In the genomic region with DNA sequence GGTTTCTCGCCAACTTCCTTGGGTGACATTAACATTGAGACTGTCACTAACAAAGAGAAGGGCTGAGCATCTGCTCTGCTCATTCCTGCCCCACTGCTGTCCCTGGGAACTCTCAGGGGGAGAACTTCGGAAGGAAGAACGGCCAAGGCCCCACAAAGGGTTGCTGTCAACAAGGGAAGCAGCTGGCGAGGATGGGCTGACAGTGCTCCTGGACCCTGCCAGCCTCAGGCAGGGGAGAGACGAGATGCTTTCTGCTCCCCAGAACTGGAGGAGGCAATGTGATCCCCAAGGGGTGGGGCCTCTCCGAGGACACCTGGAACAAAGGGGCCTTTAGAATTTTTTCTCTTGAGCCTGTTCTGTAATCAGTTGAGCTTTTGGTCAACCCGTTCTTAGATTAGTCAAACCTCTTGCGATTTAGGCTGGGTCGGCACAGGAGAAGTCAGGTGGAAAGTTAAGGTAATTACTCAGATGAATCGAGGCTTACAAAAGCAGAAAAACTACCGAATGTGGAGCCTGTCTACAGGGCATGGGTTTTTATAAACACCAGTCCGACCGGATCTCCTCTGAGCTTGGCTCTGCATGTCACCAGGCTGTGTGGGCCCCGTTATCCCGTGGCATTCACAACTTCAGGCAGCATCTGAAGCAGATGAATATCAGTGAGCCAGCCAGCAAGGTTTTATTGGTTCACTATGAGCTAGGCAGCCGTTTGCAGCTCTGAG, we compare ENCODE assay signal across 14 mouse cellular contexts.
DNase-seq lines count a peak whose midpoint lies in the region; ATAC-seq and TF ChIP-seq lines count a peak whose summit lies in the region.
"Had no signal": no experiment of that assay in that cellular context is flagged by ENCODE, and none has a peak within 500 bp of the region (broad histone marks: within the 10 kb centered on the region; RNA-seq: fewer than 3 reads in every experiment).

No protein-coding gene starts in this region.

- WGBS in embryonic facial prominence, embryonic 11.5 days, result 18% methylated on average over 16 of the region's 16 CpGs
- whole genome bisulfite sequencing in hindbrain, embryonic 12.5 days, result 35% methylated on average over 16 of the region's 16 CpGs

- no peak for TF ChIP-seq CTCF in brain, embryonic 14.5 days (IDR thresholded peaks at IDR 0.05; ENCODE audit: borderline replicate concordance, extremely low read depth, insufficient read depth, insufficient read length)

- peak; percentile 19; the same call in 1 of the 2 replicates for ATAC-seq in embryonic facial prominence, embryonic 11.5 days (replicated peaks; ENCODE audit: insufficient number of reproducible peaks, low FRiP score, low TSS enrichment, low read depth)
- ATAC-seq in hindbrain, embryonic 12.5 days (ENCODE audit: low FRiP score), result peak; percentile 54
- ATAC-seq in granulocyte monocyte progenitor cell, adult 5-6 weeks (replicated peaks; ENCODE audit: poor library complexity, severe bottlenecking), result no peak
- ATAC-seq: liver, embryonic 12.5 days; Patski had no signal

- no peak overlapping the region; the same call in 1 of the 2 replicates for H3K9ac ChIP-seq in embryonic facial prominence, embryonic 11.5 days (replicated peaks; ENCODE audit: low read length)
- H3K9ac ChIP-seq in hindbrain, embryonic 12.5 days, result no peak overlapping the region
- H3K9ac ChIP-seq: heart, embryonic 13.5 days; liver, embryonic 12.5 days had no signal

- no peak overlapping the region for H3K4me2 ChIP-seq in embryonic facial prominence, embryonic 11.5 days (ENCODE audit: low read depth, low read length)
- no peak overlapping the region for H3K4me2 ChIP-seq in hindbrain, embryonic 12.5 days (replicated peaks)
- H3K4me2 ChIP-seq: heart, embryonic 13.5 days; liver, embryonic 12.5 days had no signal

- H3K27ac ChIP-seq in embryonic facial prominence, embryonic 11.5 days (replicated peaks; ENCODE audit: low read depth, low read length), result peak overlapping the region; percentile 7
- H3K27ac ChIP-seq in hindbrain, embryonic 12.5 days, result peak overlapping the region; percentile 48; the same call in 1 of the 2 replicates
- H3K27ac ChIP-seq: heart, embryonic 13.5 days; liver, embryonic 12.5 days; macrophage had no signal

- no peaks in the 10 kb centered on the region for H3K27me3 ChIP-seq in embryonic facial prominence, embryonic 11.5 days (ENCODE audit: control insufficient read depth, insufficient read depth, low read length)
- no peaks in the 10 kb centered on the region for H3K27me3 ChIP-seq in hindbrain, embryonic 12.5 days
- H3K27me3 ChIP-seq: CH12.LX; heart, embryonic 13.5 days; liver, embryonic 12.5 days; Patski had no signal

- no peaks in the 10 kb centered on the region for H3K9me3 ChIP-seq in embryonic facial prominence, embryonic 11.5 days (replicated peaks; ENCODE audit: control insufficient read depth, low read length)
- H3K9me3 ChIP-seq in hindbrain, embryonic 12.5 days (replicated peaks), result no peaks in the 10 kb centered on the region
- H3K9me3 ChIP-seq: heart, embryonic 13.5 days; liver, embryonic 12.5 days had no signal

- DNase-seq in left cerebral cortex, postnatal 4 days, result peak; percentile 85
- no peak for DNase-seq in left cerebral cortex, adult 9 months (ENCODE audit: low spot score in 2 of 2)
- DNase-seq in brain, embryonic 14.5 days (ENCODE audit: low read depth), result peak; percentile 60
- DNase-seq in embryonic facial prominence, embryonic 11.5 days (ENCODE audit: low spot score), result peak; percentile 49
- no peak for DNase-seq in frontal cortex, postnatal 36 days (ENCODE audit: low spot score in 2 of 2)
- DNase-seq: cerebellum, postnatal 25 days had no signal

- TF ChIP-seq POLR2A in brain, embryonic 14.5 days (IDR thresholded peaks at IDR 0.05; ENCODE audit: borderline replicate concordance, extremely low read depth, insufficient read depth, insufficient read length, poor library complexity, severe bottlenecking), result no peak

- H3K4me3 ChIP-seq in embryonic facial prominence, embryonic 11.5 days (ENCODE audit: low read depth, low read length), result no peak overlapping the region
- no peak overlapping the region for H3K4me3 ChIP-seq in hindbrain, embryonic 12.5 days
- H3K4me3 ChIP-seq: erythroblast, embryonic 14.5 days; heart, embryonic 13.5 days; liver, embryonic 12.5 days had no signal

- H3K4me1 ChIP-seq in embryonic facial prominence, embryonic 11.5 days (ENCODE audit: control insufficient read depth, insufficient read depth, low read length), result peaks cover 10% of the 10 kb centered on the region
- H3K4me1 ChIP-seq in hindbrain, embryonic 12.5 days, result peaks cover 29% of the 10 kb centered on the region
- H3K4me1 ChIP-seq: liver, embryonic 12.5 days had no signal

- intact Hi-C loops in left cerebral cortex, postnatal 4 days (cut with DNase I), result no loop called here

- no peaks in the 10 kb centered on the region for H3K36me3 ChIP-seq in embryonic facial prominence, embryonic 11.5 days (replicated peaks; ENCODE audit: control insufficient read depth, insufficient read depth, low read depth, low read length)
- H3K36me3 ChIP-seq in hindbrain, embryonic 12.5 days, result no peaks in the 10 kb centered on the region
- H3K36me3 ChIP-seq: heart, embryonic 13.5 days; liver, embryonic 12.5 days had no signal

Comparison
In these comparisons a context has a peak if more than half of its experiments do, and no peak if none do; other contexts are left out.
1. DNase-seq: peak in left cerebral cortex, postnatal 4 days (single experiment), brain, embryonic 14.5 days (single experiment) and embryonic facial prominence, embryonic 11.5 days (single experiment); none in left cerebral cortex, adult 9 months (0 of 2) and frontal cortex, postnatal 36 days (0 of 2).